Mouse (Mus musculus) kidney, postnatal 25 days (tissue): ENCODE data around the gene Olfr1423.
"Not testable (repeated sequence)": the region's sequence is repeated elsewhere in the genome, so short reads cannot be mapped to it uniquely, and the experiment has no call there.

Source experiments
- DNase-seq, 2 experiments: peaks; one replicate each; pipeline ENCODE4 v3.0.0; 2021; ENCODE audit warnings: mixed read lengths in 2 of 2

The Olfr1423 gene

GRCm38 (mm10) chr19:12006361-12006947 is 34.7 kb downstream of the Olfr1423 start:
- peak in 1 of 2 experiments; percentile 11 for DNase-seq

- DNase-seq = peak; percentile 88 to 89
Observed at GRCm38 (mm10) chr19:12005376-12006360, 35.4 kb downstream of the Olfr1423 start.

GRCm38 (mm10) chr19:12004216-12005008 is 36.7 kb downstream of the Olfr1423 start:
- peak; percentile 24 to 62 for DNase-seq

GRCm38 (mm10) chr19:12003568-12003967 is 37.5 kb downstream of the Olfr1423 start:
- DNase-seq = peak; percentile 56 to 64

GRCm38 (mm10) chr19:12002791-12003190 is 38.3 kb downstream of the Olfr1423 start:
- DNase-seq = no peak

- peak; percentile 53 to 60 for DNase-seq
Observed at GRCm38 (mm10) chr19:12002125-12002524, 39.0 kb downstream of the Olfr1423 start.

GRCm38 (mm10) chr19:12001686-12002085 is 39.4 kb downstream of the Olfr1423 start:
- DNase-seq = no peak

- DNase-seq = no peak
Observed at GRCm38 (mm10) chr19:11995722-11996448, 45.2 kb downstream of the Olfr1423 start.

- DNase-seq = no peak
Observed at GRCm38 (mm10) chr19:11994703-11995431, 46.2 kb downstream of the Olfr1423 start.

GRCm38 (mm10) chr19:11992441-11993029 is 48.6 kb downstream of the Olfr1423 start:
- DNase-seq = no peak

GRCm38 (mm10) chr19:11992034-11992433 is 49.1 kb downstream of the Olfr1423 start:
- DNase-seq = no peak

- no peak for DNase-seq
Observed at GRCm38 (mm10) chr19:11989334-11989733, 51.8 kb downstream of the Olfr1423 start.

- DNase-seq = no peak
Observed at GRCm38 (mm10) chr19:11987841-11988240, 53.3 kb downstream of the Olfr1423 start.

- not testable (repeated sequence) for DNase-seq
Observed at GRCm38 (mm10) chr19:11984614-11985013, 56.5 kb downstream of the Olfr1423 start.
